23 mouse cellular contexts compared by ENCODE assay signal in the genomic region with DNA sequence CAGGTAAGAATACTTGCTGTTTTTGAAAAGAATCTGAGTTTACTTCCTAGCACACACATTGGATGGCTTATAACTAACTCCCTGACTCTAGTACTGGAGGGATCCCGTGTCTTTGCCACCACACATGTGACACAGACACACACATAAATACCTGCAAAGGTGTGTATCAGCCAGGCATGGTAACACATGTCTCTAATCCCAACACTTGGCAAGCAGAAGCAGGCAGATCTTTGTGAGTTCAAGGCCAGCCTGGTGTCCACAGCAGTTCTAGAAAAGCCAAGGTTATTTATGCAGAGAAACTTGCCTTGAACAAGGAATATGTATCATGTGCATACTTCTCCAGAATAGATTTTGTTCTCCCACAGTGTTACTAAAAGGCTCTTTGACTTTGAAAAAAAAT. TPM values are rescaled to one million over a fixed set of nuclear protein-coding genes. Genes with fewer than 3 reads are reported as not detected.
DNase-seq lines count a peak whose midpoint lies in the region; ATAC-seq and TF ChIP-seq lines count a peak whose summit lies in the region.
"Had no signal": no experiment of that assay in that cellular context is flagged by ENCODE, and none has a peak within 500 bp of the region (broad histone marks: within the 10 kb centered on the region; RNA-seq: fewer than 3 reads in every experiment).

No protein-coding gene starts in this region.

- ATAC-seq in heart, embryonic 11.5 days (replicated peaks; ENCODE audit: insufficient number of reproducible peaks, low FRiP score, low TSS enrichment) = no peak
- ATAC-seq in heart, postnatal 0 days (ENCODE audit: insufficient read depth, low read depth) = no peak
- ATAC-seq: forebrain, embryonic 14.5 days; forebrain, embryonic 16.5 days had no signal

- H3K27ac ChIP-seq in heart, embryonic 11.5 days (ENCODE audit: low read depth, low read length) = no peak overlapping the region
- H3K27ac ChIP-seq in heart, postnatal 0 days (ENCODE audit: low read depth) = peak overlapping the region; percentile 49; the same call in 1 of the 2 replicates
- H3K27ac ChIP-seq: embryonic facial prominence, embryonic 13.5 days; embryonic facial prominence, embryonic 15.5 days; forebrain, embryonic 10.5 days; forebrain, embryonic 12.5 days had no signal

- 94% methylated on average over 1 of the region's 1 CpGs for WGBS in heart, embryonic 11.5 days (ENCODE audit: insufficient replicate concordance)
- WGBS in heart, postnatal 0 days = 93% methylated on average over 1 of the region's 1 CpGs

- TF ChIP-seq CTCF in heart, postnatal 0 days (IDR thresholded peaks at IDR 0.05; ENCODE audit: low read depth) = no peak

- peaks cover 5% of the 10 kb centered on the region; the same call in 1 of the 2 replicates for H3K36me3 ChIP-seq in heart, embryonic 11.5 days (ENCODE audit: control insufficient read depth, insufficient read depth, low read length)
- H3K36me3 ChIP-seq in heart, postnatal 0 days (replicated peaks; ENCODE audit: control insufficient read depth, insufficient read depth, low read length) = peaks cover 50% of the 10 kb centered on the region

- H3K4me1 ChIP-seq in heart, embryonic 11.5 days (ENCODE audit: control insufficient read depth, insufficient read depth, low read length) = no peaks in the 10 kb centered on the region
- H3K4me1 ChIP-seq in heart, postnatal 0 days (ENCODE audit: control insufficient read depth, insufficient read depth) = peaks cover 6% of the 10 kb centered on the region; the same call in 1 of the 2 replicates
- H3K4me1 ChIP-seq: embryonic facial prominence, embryonic 13.5 days; embryonic facial prominence, embryonic 15.5 days; forebrain, embryonic 10.5 days; forebrain, embryonic 12.5 days had no signal

- H3K4me3 ChIP-seq in heart, embryonic 11.5 days (ENCODE audit: low read depth, low read length) = no peak overlapping the region
- H3K4me3 ChIP-seq in heart, postnatal 0 days (ENCODE audit: low read depth, low read length) = no peak overlapping the region
- H3K4me3 ChIP-seq: embryonic facial prominence, embryonic 13.5 days; embryonic facial prominence, embryonic 15.5 days; erythroblast, embryonic 14.5 days; forebrain, embryonic 10.5 days; forebrain, embryonic 12.5 days had no signal

- intact Hi-C loops in heart, postnatal 25 days (cut with DNase I) = no loop called here

- no peak overlapping the region for H3K4me2 ChIP-seq in heart, embryonic 11.5 days
- no peak overlapping the region for H3K4me2 ChIP-seq in heart, postnatal 0 days (ENCODE audit: low read depth, low read length)
- H3K4me2 ChIP-seq: embryonic facial prominence, embryonic 13.5 days; embryonic facial prominence, embryonic 15.5 days; forebrain, embryonic 12.5 days had no signal

- H3K27me3 ChIP-seq in heart, embryonic 11.5 days (ENCODE audit: control insufficient read depth, insufficient read depth, low read length) = no peaks in the 10 kb centered on the region
- no peaks in the 10 kb centered on the region for H3K27me3 ChIP-seq in heart, postnatal 0 days (ENCODE audit: control insufficient read depth, insufficient read depth, low read length)
- H3K27me3 ChIP-seq: embryonic facial prominence, embryonic 13.5 days; embryonic facial prominence, embryonic 15.5 days; forebrain, embryonic 12.5 days had no signal

- H3K9ac ChIP-seq in heart, embryonic 11.5 days (ENCODE audit: low read depth, low read length) = no peak overlapping the region
- no peak overlapping the region for H3K9ac ChIP-seq in heart, postnatal 0 days (replicated peaks; ENCODE audit: low read depth, low read length)
- H3K9ac ChIP-seq: embryonic facial prominence, embryonic 13.5 days; embryonic facial prominence, embryonic 15.5 days; forebrain, embryonic 12.5 days had no signal

- no peak for TF ChIP-seq EP300 in heart, postnatal 0 days (IDR thresholded peaks at IDR 0.05; ENCODE audit: low read depth)

- peak; percentile 66 for DNase-seq in heart, adult 11 months
- no peak for DNase-seq in heart, postnatal 0 days (ENCODE audit: low spot score)
- no peak for DNase-seq in heart, postnatal 25 days (ENCODE audit: low spot score)
- DNase-seq: adrenal gland, adult 2 months; adrenal gland, postnatal 10 days; adrenal gland, postnatal 25 days; cerebellum, adult 11 months; cerebellum, adult 18-20 months; cerebellum, adult 8-10 months; cerebellum, adult 9-11 months; cerebellum, postnatal 14 days; cerebellum, postnatal 36 days; embryo, embryonic 11 days had no signal

- no peaks in the 10 kb centered on the region for H3K9me3 ChIP-seq in heart, embryonic 11.5 days (replicated peaks; ENCODE audit: control insufficient read depth, low read length)
- no peaks in the 10 kb centered on the region for H3K9me3 ChIP-seq in heart, postnatal 0 days (replicated peaks; ENCODE audit: control insufficient read depth, low read length)
- H3K9me3 ChIP-seq: embryonic facial prominence, embryonic 13.5 days; embryonic facial prominence, embryonic 15.5 days; forebrain, embryonic 10.5 days; forebrain, embryonic 12.5 days had no signal

RNA-seq across cellular contexts. Expression of gene Nxph3, which starts 40.9 kb away (rescaled TPM):
- polyA plus RNA-seq in heart, embryonic 11.5 days (2014; fragmentation: Nextera tagmentation; extraction: Ambion mirVana) = 0.24 and 0.39 TPM in 2 replicates
- not detected in 2 replicates for total RNA-seq in heart, postnatal 0 days (2014; rRNA removed; ENCODE audit: low replicate concordance)
- 0.08 and 0.14 TPM in 2 replicates for polyA plus RNA-seq in heart, postnatal 0 days (2015; fragmentation: Nextera tagmentation; extraction: Ambion mirVana)
- total RNA-seq in heart, postnatal 25 days (2021) = under 1 TPM; 0.62 to 0.64 TPM
- total RNA-seq: common myeloid progenitor, adult 5-6 weeks; MEL had no signal
- polyA plus RNA-seq: erythroblast, embryonic 14.5 days had no signal

RNA-seq across cellular contexts. Expression of gene Spop, which starts 59.6 kb away (rescaled TPM):
- 81.2 and 82.3 TPM in 2 replicates for polyA plus RNA-seq in heart, embryonic 11.5 days (2014; fragmentation: Nextera tagmentation; extraction: Ambion mirVana)
- total RNA-seq in heart, postnatal 0 days (2014; rRNA removed; ENCODE audit: low replicate concordance) = 34.5 and 38.0 TPM in 2 replicates
- 129 and 142 TPM in 2 replicates for polyA plus RNA-seq in heart, postnatal 0 days (2015; fragmentation: Nextera tagmentation; extraction: Ambion mirVana)
- total RNA-seq in heart, postnatal 25 days (2021) = 100 to 1,000 TPM; 180 to 195 TPM
